ENCODE assay signal across 16 mouse cellular contexts in genomic region chr4:75991621-75992245, GRCm38 (mm10).
A peak's percentile ranks its signal among the peaks of the same experiment; 100 is the strongest.
DNase-seq lines count a peak whose midpoint lies in the region; ATAC-seq lines count a peak whose summit lies in the region.
"Had no signal": no experiment of that assay in that cellular context is flagged by ENCODE, and none has a peak within 500 bp of the region (broad histone marks: within the 10 kb centered on the region; RNA-seq: fewer than 3 reads in every experiment).

No protein-coding gene starts in this region.

- 0 out of 2 replicates have a peak overlapping the region, but pooled peaks have one; percentile 17 for H3K27ac ChIP-seq in embryonic facial prominence, embryonic 13.5 days
- no peak overlapping the region for H3K27ac ChIP-seq in embryonic facial prominence, embryonic 10.5 days (replicated peaks)
- no peak overlapping the region for H3K27ac ChIP-seq in midbrain, embryonic 11.5 days (ENCODE audit: low read depth, low read length)
- H3K27ac ChIP-seq in midbrain, embryonic 14.5 days (replicated peaks; ENCODE audit: low read depth, low read length): no peak overlapping the region
- H3K27ac ChIP-seq in embryonic facial prominence, embryonic 15.5 days (replicated peaks): 0 out of 2 replicates have a peak overlapping the region, but pooled peaks have one; percentile 28
- H3K27ac ChIP-seq: forebrain, embryonic 15.5 days; liver, embryonic 14.5 days; midbrain, embryonic 10.5 days; stomach, postnatal 0 days had no signal

- no peaks in the 10 kb centered on the region for H3K27me3 ChIP-seq in embryonic facial prominence, embryonic 13.5 days
- H3K27me3 ChIP-seq in embryonic facial prominence, embryonic 10.5 days (replicated peaks; ENCODE audit: low read depth, poor library complexity, severe bottlenecking): no peaks in the 10 kb centered on the region
- no peaks in the 10 kb centered on the region for H3K27me3 ChIP-seq in midbrain, embryonic 11.5 days (ENCODE audit: control insufficient read depth, insufficient read depth, low read length)
- no peaks in the 10 kb centered on the region for H3K27me3 ChIP-seq in midbrain, embryonic 14.5 days (ENCODE audit: control insufficient read depth, insufficient read depth, low read length)
- H3K27me3 ChIP-seq in embryonic facial prominence, embryonic 15.5 days: no peaks in the 10 kb centered on the region
- H3K27me3 ChIP-seq: forebrain, embryonic 15.5 days; heart, embryonic 12.5 days had no signal

- peaks cover 34% of the 10 kb centered on the region for H3K4me1 ChIP-seq in embryonic facial prominence, embryonic 13.5 days
- H3K4me1 ChIP-seq in embryonic facial prominence, embryonic 10.5 days: peaks cover 14% of the 10 kb centered on the region; the same call in 1 of the 2 replicates
- H3K4me1 ChIP-seq in midbrain, embryonic 11.5 days (ENCODE audit: control insufficient read depth, insufficient read depth, low read length): no peaks in the 10 kb centered on the region
- H3K4me1 ChIP-seq in midbrain, embryonic 14.5 days (ENCODE audit: control insufficient read depth, insufficient read depth, low read length): no peaks in the 10 kb centered on the region
- H3K4me1 ChIP-seq in embryonic facial prominence, embryonic 15.5 days: peaks cover 19% of the 10 kb centered on the region
- H3K4me1 ChIP-seq: forebrain, embryonic 15.5 days; heart, embryonic 12.5 days had no signal

- DNase-seq in embryonic facial prominence, embryonic 10.5 days (ENCODE audit: low spot score): no peak
- peak; percentile 28 for DNase-seq in midbrain, embryonic 11.5 days (ENCODE audit: low spot score, missing footprints)
- DNase-seq in midbrain, embryonic 14.5 days: no peak
- DNase-seq in cerebellum, adult 11-12 months: peak; percentile 45
- no peak for DNase-seq in layer of hippocampus, postnatal 10 days (ENCODE audit: low spot score in 2 of 2)
- no peak for DNase-seq in urinary bladder, postnatal 14 days (ENCODE audit: low spot score)
- DNase-seq: left cerebral cortex, postnatal 4 days; lung, postnatal 14 days; spleen, adult 18-20 months had no signal

- 62% methylated on average over 6 of the region's 6 CpGs for WGBS in embryonic facial prominence, embryonic 13.5 days
- 86% methylated on average over 6 of the region's 6 CpGs for WGBS in embryonic facial prominence, embryonic 10.5 days
- WGBS in midbrain, embryonic 11.5 days: 91% methylated on average over 6 of the region's 6 CpGs
- 90% methylated on average over 6 of the region's 6 CpGs for WGBS in midbrain, embryonic 14.5 days
- 65% methylated on average over 6 of the region's 6 CpGs for WGBS in embryonic facial prominence, embryonic 15.5 days

- no peaks in the 10 kb centered on the region for H3K9me3 ChIP-seq in embryonic facial prominence, embryonic 13.5 days
- no peaks in the 10 kb centered on the region for H3K9me3 ChIP-seq in embryonic facial prominence, embryonic 10.5 days
- no peaks in the 10 kb centered on the region for H3K9me3 ChIP-seq in midbrain, embryonic 11.5 days (ENCODE audit: control insufficient read depth, low read length)
- no peaks in the 10 kb centered on the region for H3K9me3 ChIP-seq in midbrain, embryonic 14.5 days (ENCODE audit: control insufficient read depth, low read length)
- no peaks in the 10 kb centered on the region for H3K9me3 ChIP-seq in embryonic facial prominence, embryonic 15.5 days (replicated peaks)
- H3K9me3 ChIP-seq: forebrain, embryonic 15.5 days; heart, embryonic 12.5 days; midbrain, embryonic 10.5 days had no signal

- H3K4me3 ChIP-seq in embryonic facial prominence, embryonic 13.5 days: no peak overlapping the region
- no peak overlapping the region for H3K4me3 ChIP-seq in embryonic facial prominence, embryonic 10.5 days
- H3K4me3 ChIP-seq in midbrain, embryonic 11.5 days (ENCODE audit: low read depth, low read length): no peak overlapping the region
- no peak overlapping the region for H3K4me3 ChIP-seq in midbrain, embryonic 14.5 days (replicated peaks; ENCODE audit: low read depth, low read length)
- H3K4me3 ChIP-seq in embryonic facial prominence, embryonic 15.5 days (replicated peaks): no peak overlapping the region
- H3K4me3 ChIP-seq: forebrain, embryonic 15.5 days; heart, embryonic 12.5 days; midbrain, embryonic 10.5 days had no signal

- ATAC-seq in embryonic facial prominence, embryonic 13.5 days (ENCODE audit: insufficient number of reproducible peaks, insufficient read depth, low FRiP score, low TSS enrichment, low read depth): no peak
- ATAC-seq in midbrain, embryonic 11.5 days (ENCODE audit: low FRiP score): no peak
- no peak for ATAC-seq in midbrain, embryonic 14.5 days (ENCODE audit: low FRiP score, low TSS enrichment)
- no peak for ATAC-seq in embryonic facial prominence, embryonic 15.5 days (ENCODE audit: insufficient number of reproducible peaks, low FRiP score, low TSS enrichment, low read depth)
- ATAC-seq: forebrain, embryonic 15.5 days had no signal

- no peak overlapping the region for H3K4me2 ChIP-seq in embryonic facial prominence, embryonic 13.5 days
- H3K4me2 ChIP-seq in midbrain, embryonic 11.5 days: no peak overlapping the region
- no peak overlapping the region for H3K4me2 ChIP-seq in midbrain, embryonic 14.5 days (ENCODE audit: low read length)
- H3K4me2 ChIP-seq in embryonic facial prominence, embryonic 15.5 days (replicated peaks): no peak overlapping the region
- H3K4me2 ChIP-seq: forebrain, embryonic 15.5 days; heart, embryonic 12.5 days had no signal

- H3K9ac ChIP-seq in embryonic facial prominence, embryonic 13.5 days: no peak overlapping the region
- no peak overlapping the region for H3K9ac ChIP-seq in midbrain, embryonic 11.5 days (ENCODE audit: low read length)
- no peak overlapping the region for H3K9ac ChIP-seq in midbrain, embryonic 14.5 days (replicated peaks; ENCODE audit: low read length)
- H3K9ac ChIP-seq in embryonic facial prominence, embryonic 15.5 days: no peak overlapping the region
- H3K9ac ChIP-seq: forebrain, embryonic 15.5 days; heart, embryonic 12.5 days; liver, embryonic 14.5 days had no signal

- 0 out of 2 replicates have a peak, but pooled peaks cover 3% of the 10 kb centered on the region for H3K36me3 ChIP-seq in embryonic facial prominence, embryonic 13.5 days
- H3K36me3 ChIP-seq in embryonic facial prominence, embryonic 10.5 days (replicated peaks): no peaks in the 10 kb centered on the region
- H3K36me3 ChIP-seq in midbrain, embryonic 11.5 days (ENCODE audit: control insufficient read depth, insufficient read depth, low read length): no peaks in the 10 kb centered on the region
- no peaks in the 10 kb centered on the region for H3K36me3 ChIP-seq in midbrain, embryonic 14.5 days (ENCODE audit: control insufficient read depth, insufficient read depth, low read length)
- no peaks in the 10 kb centered on the region for H3K36me3 ChIP-seq in embryonic facial prominence, embryonic 15.5 days
- H3K36me3 ChIP-seq: forebrain, embryonic 15.5 days; heart, embryonic 12.5 days; midbrain, embryonic 10.5 days had no signal

Comparison
In these comparisons a context has a peak if more than half of its experiments do, and no peak if none do; other contexts are left out.
1. H3K27ac ChIP-seq: peak in embryonic facial prominence, embryonic 13.5 days (single experiment) and embryonic facial prominence, embryonic 15.5 days (single experiment); none in embryonic facial prominence, embryonic 10.5 days (single experiment), midbrain, embryonic 11.5 days (single experiment) and midbrain, embryonic 14.5 days (single experiment).
2. DNase-seq: peak in midbrain, embryonic 11.5 days (single experiment) and cerebellum, adult 11-12 months (single experiment); none in embryonic facial prominence, embryonic 10.5 days (single experiment), midbrain, embryonic 14.5 days (single experiment), layer of hippocampus, postnatal 10 days (0 of 2) and urinary bladder, postnatal 14 days (single experiment).